In genomic region chr7:45182199-45182601, GRCm38 (mm10) we compare ENCODE assay signal across 7 mouse cellular contexts. TPM values are rescaled to one million over a fixed set of nuclear protein-coding genes. Genes with fewer than 3 reads are reported as not detected.
A peak's percentile ranks its signal among the peaks of the same experiment; 100 is the strongest.
DNase-seq lines count a peak whose midpoint lies in the region; ATAC-seq and TF ChIP-seq lines count a peak whose summit lies in the region.

No protein-coding gene starts in this region.

- no peak for TF ChIP-seq CTCF in intestine, postnatal 0 days (IDR thresholded peaks at IDR 0.05; ENCODE audit: low read depth)

- H3K27me3 ChIP-seq in embryonic facial prominence, embryonic 11.5 days (ENCODE audit: control insufficient read depth, insufficient read depth, low read length) = peaks cover 78% of the 10 kb centered on the region
- peaks cover 85% of the 10 kb centered on the region for H3K27me3 ChIP-seq in intestine, postnatal 0 days (replicated peaks; ENCODE audit: control insufficient read depth, insufficient read depth, low read length)
- H3K27me3 ChIP-seq in limb, embryonic 10.5 days (ENCODE audit: low read depth, poor library complexity, severe bottlenecking) = peaks cover 100% of the 10 kb centered on the region
- H3K27me3 ChIP-seq in midbrain, embryonic 13.5 days = peaks cover 98% of the 10 kb centered on the region

- no peaks in the 10 kb centered on the region for H3K9me3 ChIP-seq in embryonic facial prominence, embryonic 11.5 days (replicated peaks; ENCODE audit: control insufficient read depth, low read length)
- no peaks in the 10 kb centered on the region for H3K9me3 ChIP-seq in intestine, postnatal 0 days (ENCODE audit: control insufficient read depth)
- H3K9me3 ChIP-seq in limb, embryonic 10.5 days (replicated peaks) = no peaks in the 10 kb centered on the region
- no peaks in the 10 kb centered on the region for H3K9me3 ChIP-seq in midbrain, embryonic 13.5 days

- DNase-seq in adrenal gland, postnatal 36 days = peak; percentile 93
- DNase-seq in embryonic facial prominence, embryonic 11.5 days (ENCODE audit: low spot score) = peak; percentile 93
- peak; percentile 90 for DNase-seq in limb, embryonic 10.5 days (ENCODE audit: low spot score)
- peak; percentile 79 for DNase-seq in spleen, adult 12 weeks (ENCODE audit: low spot score)

- WGBS in embryonic facial prominence, embryonic 11.5 days = under 1% methylated on average over 31 of the region's 34 CpGs
- under 1% methylated on average over 34 of the region's 34 CpGs for whole genome bisulfite sequencing in intestine, postnatal 0 days
- under 1% methylated on average over 34 of the region's 34 CpGs for WGBS in limb, embryonic 10.5 days
- WGBS in midbrain, embryonic 13.5 days = under 1% methylated on average over 34 of the region's 34 CpGs

- H3K36me3 ChIP-seq in embryonic facial prominence, embryonic 11.5 days (replicated peaks; ENCODE audit: control insufficient read depth, insufficient read depth, low read depth, low read length) = no peaks in the 10 kb centered on the region
- H3K36me3 ChIP-seq in intestine, postnatal 0 days (ENCODE audit: control insufficient read depth, insufficient read depth) = no peaks in the 10 kb centered on the region
- H3K36me3 ChIP-seq in limb, embryonic 10.5 days = no peaks in the 10 kb centered on the region
- no peaks in the 10 kb centered on the region for H3K36me3 ChIP-seq in midbrain, embryonic 13.5 days

- ATAC-seq in embryonic facial prominence, embryonic 11.5 days (replicated peaks; ENCODE audit: insufficient number of reproducible peaks, low FRiP score, low TSS enrichment, low read depth) = peak; percentile 70
- ATAC-seq in granulocyte monocyte progenitor cell, adult 5-6 weeks (replicated peaks; ENCODE audit: poor library complexity, severe bottlenecking) = peak; percentile 91
- ATAC-seq in intestine, postnatal 0 days = peak; percentile 80
- peak; percentile 83 for ATAC-seq in midbrain, embryonic 13.5 days

- H3K4me1 ChIP-seq in embryonic facial prominence, embryonic 11.5 days (ENCODE audit: control insufficient read depth, insufficient read depth, low read length) = no peaks in the 10 kb centered on the region; the same call in 1 of the 2 replicates
- H3K4me1 ChIP-seq in intestine, postnatal 0 days (replicated peaks; ENCODE audit: control insufficient read depth, insufficient read depth, low read length) = 0 out of 2 replicates have a peak, but pooled peaks cover 3% of the 10 kb centered on the region
- H3K4me1 ChIP-seq in limb, embryonic 10.5 days = peaks cover 51% of the 10 kb centered on the region
- H3K4me1 ChIP-seq in midbrain, embryonic 13.5 days (replicated peaks) = peaks cover 41% of the 10 kb centered on the region

- H3K9ac ChIP-seq in embryonic facial prominence, embryonic 11.5 days (replicated peaks; ENCODE audit: low read length) = 0 out of 2 replicates have a peak overlapping the region, but pooled peaks have one; percentile 13
- H3K9ac ChIP-seq in intestine, postnatal 0 days (ENCODE audit: low read depth, low read length) = no peak overlapping the region
- H3K9ac ChIP-seq in midbrain, embryonic 13.5 days (replicated peaks) = peak overlapping the region; percentile 49

- H3K4me2 ChIP-seq in embryonic facial prominence, embryonic 11.5 days (ENCODE audit: low read depth, low read length) = peak overlapping the region; percentile 40
- peak overlapping the region; percentile 56 for H3K4me2 ChIP-seq in intestine, postnatal 0 days (replicated peaks; ENCODE audit: low read depth)
- peak overlapping the region; percentile 55 for H3K4me2 ChIP-seq in midbrain, embryonic 13.5 days (replicated peaks)

- H3K4me3 ChIP-seq in embryonic facial prominence, embryonic 11.5 days (ENCODE audit: low read depth, low read length) = peak overlapping the region; percentile 17; the same call in 1 of the 2 replicates
- H3K4me3 ChIP-seq in intestine, postnatal 0 days (ENCODE audit: low read depth, low read length) = peak overlapping the region; percentile 4
- H3K4me3 ChIP-seq in limb, embryonic 10.5 days = peak overlapping the region; percentile 41
- H3K4me3 ChIP-seq in midbrain, embryonic 13.5 days (replicated peaks) = peak overlapping the region; percentile 33

- H3K27ac ChIP-seq in embryonic facial prominence, embryonic 11.5 days (replicated peaks; ENCODE audit: low read depth, low read length) = no peak overlapping the region
- H3K27ac ChIP-seq in intestine, postnatal 0 days (ENCODE audit: low read depth, low read length) = no peak overlapping the region
- no peak overlapping the region for H3K27ac ChIP-seq in limb, embryonic 10.5 days
- no peak overlapping the region for H3K27ac ChIP-seq in midbrain, embryonic 13.5 days

RNA-seq across cellular contexts. Expression of gene Pth2, which starts 1.4 kb away (rescaled TPM):
- not detected for total RNA-seq in adrenal gland, postnatal 36 days (2021)
- polyA plus RNA-seq in embryonic facial prominence, embryonic 11.5 days (2014; fragmentation: Nextera tagmentation; extraction: Ambion mirVana) = not detected in 2 replicates
- not detected in 2 replicates for total RNA-seq in granulocyte monocyte progenitor cell, adult 5-6 weeks (2014; fragmentation: Nextera tagmentation)
- total RNA-seq in granulocyte monocyte progenitor cell, adult 5-6 weeks (2017) = not detected in 2 replicates
- not detected in 2 replicates for polyA plus RNA-seq in intestine, postnatal 0 days (2015; fragmentation: Nextera tagmentation; extraction: Ambion mirVana)
- not detected in 2 replicates for polyA plus RNA-seq in limb, embryonic 10.5 days (2016; fragmentation: Nextera tagmentation; extraction: Ambion mirVana)
- polyA plus RNA-seq in midbrain, embryonic 13.5 days (2015; fragmentation: Nextera tagmentation; extraction: Ambion mirVana) = 1.8 and 2.1 TPM in 2 replicates

RNA-seq across cellular contexts. Expression of gene Gfy, which starts 2.8 kb away (rescaled TPM):
- not detected for total RNA-seq in adrenal gland, postnatal 36 days (2021)
- polyA plus RNA-seq in embryonic facial prominence, embryonic 11.5 days (2014; fragmentation: Nextera tagmentation; extraction: Ambion mirVana) = 0.52 and 0.81 TPM in 2 replicates
- not detected in 2 replicates for total RNA-seq in granulocyte monocyte progenitor cell, adult 5-6 weeks (2014; fragmentation: Nextera tagmentation)
- total RNA-seq in granulocyte monocyte progenitor cell, adult 5-6 weeks (2017) = not detected in 2 replicates
- not detected in 2 replicates for polyA plus RNA-seq in intestine, postnatal 0 days (2015; fragmentation: Nextera tagmentation; extraction: Ambion mirVana)
- polyA plus RNA-seq in limb, embryonic 10.5 days (2016; fragmentation: Nextera tagmentation; extraction: Ambion mirVana) = not detected in 2 replicates
- not detected in 2 replicates for polyA plus RNA-seq in midbrain, embryonic 13.5 days (2015; fragmentation: Nextera tagmentation; extraction: Ambion mirVana)

RNA-seq across cellular contexts. Expression of gene Slc17a7, which starts 18.5 kb away (rescaled TPM):
- total RNA-seq in adrenal gland, postnatal 36 days (2021) = under 1 TPM in 1 of 2 experiments, not detected in 1; 0.17 TPM
- polyA plus RNA-seq in embryonic facial prominence, embryonic 11.5 days (2014; fragmentation: Nextera tagmentation; extraction: Ambion mirVana) = 1.1 and 1.6 TPM in 2 replicates
- 0.17 TPM in 1 of 2 replicates, not detected in the other for total RNA-seq in granulocyte monocyte progenitor cell, adult 5-6 weeks (2014; fragmentation: Nextera tagmentation)
- total RNA-seq in granulocyte monocyte progenitor cell, adult 5-6 weeks (2017) = not detected in 2 replicates
- not detected in 2 replicates for polyA plus RNA-seq in intestine, postnatal 0 days (2015; fragmentation: Nextera tagmentation; extraction: Ambion mirVana)
- 0.06 TPM in 1 of 2 replicates, not detected in the other for polyA plus RNA-seq in limb, embryonic 10.5 days (2016; fragmentation: Nextera tagmentation; extraction: Ambion mirVana)
- polyA plus RNA-seq in midbrain, embryonic 13.5 days (2015; fragmentation: Nextera tagmentation; extraction: Ambion mirVana) = 0.34 and 1.8 TPM in 2 replicates

RNA-seq across cellular contexts. Expression of gene Ccdc155, which starts 22.5 kb away (rescaled TPM):
- not detected for total RNA-seq in adrenal gland, postnatal 36 days (2021)
- 0.41 and 0.42 TPM in 2 replicates for polyA plus RNA-seq in embryonic facial prominence, embryonic 11.5 days (2014; fragmentation: Nextera tagmentation; extraction: Ambion mirVana)
- total RNA-seq in granulocyte monocyte progenitor cell, adult 5-6 weeks (2014; fragmentation: Nextera tagmentation) = not detected in 2 replicates
- total RNA-seq in granulocyte monocyte progenitor cell, adult 5-6 weeks (2017) = 0.26 and 0.67 TPM in 2 replicates
- polyA plus RNA-seq in intestine, postnatal 0 days (2015; fragmentation: Nextera tagmentation; extraction: Ambion mirVana) = 0.07 TPM in 1 of 2 replicates, not detected in the other
- 0.45 and 0.68 TPM in 2 replicates for polyA plus RNA-seq in limb, embryonic 10.5 days (2016; fragmentation: Nextera tagmentation; extraction: Ambion mirVana)
- 0.59 and 0.97 TPM in 2 replicates for polyA plus RNA-seq in midbrain, embryonic 13.5 days (2015; fragmentation: Nextera tagmentation; extraction: Ambion mirVana)

RNA-seq across cellular contexts. Expression of gene Aldh16a1, which starts 27.8 kb away (rescaled TPM):
- total RNA-seq in adrenal gland, postnatal 36 days (2021) = 10 to 100 TPM; 62.7 to 76.7 TPM
- polyA plus RNA-seq in embryonic facial prominence, embryonic 11.5 days (2014; fragmentation: Nextera tagmentation; extraction: Ambion mirVana) = 32.3 and 39.1 TPM in 2 replicates
- total RNA-seq in granulocyte monocyte progenitor cell, adult 5-6 weeks (2014; fragmentation: Nextera tagmentation) = 53.4 and 59.8 TPM in 2 replicates
- 31.2 and 42.5 TPM in 2 replicates for total RNA-seq in granulocyte monocyte progenitor cell, adult 5-6 weeks (2017)
- 86.8 and 102 TPM in 2 replicates for polyA plus RNA-seq in intestine, postnatal 0 days (2015; fragmentation: Nextera tagmentation; extraction: Ambion mirVana)
- 54.2 and 63.7 TPM in 2 replicates for polyA plus RNA-seq in limb, embryonic 10.5 days (2016; fragmentation: Nextera tagmentation; extraction: Ambion mirVana)
- 24.7 and 27.2 TPM in 2 replicates for polyA plus RNA-seq in midbrain, embryonic 13.5 days (2015; fragmentation: Nextera tagmentation; extraction: Ambion mirVana)
